ENCODE assay signal across 8 mouse cellular contexts in genomic region chr13:14063013-14063941, GRCm38 (mm10). TPM values are rescaled to one million over a fixed set of nuclear protein-coding genes. Genes with fewer than 3 reads are reported as not detected.
DNase-seq lines count a peak whose midpoint lies in the region; ATAC-seq lines count a peak whose summit lies in the region.

Arid4b (plus strand) TSS chr13:14063232.
Ggps1 (minus strand) TSS chr13:14063488.

- H3K36me3 ChIP-seq in heart, embryonic 13.5 days, result peaks cover 18% of the 10 kb centered on the region
- peaks cover 18% of the 10 kb centered on the region; the same call in 1 of the 2 replicates for H3K36me3 ChIP-seq in liver, embryonic 12.5 days
- H3K36me3 ChIP-seq in stomach, embryonic 15.5 days, result no peaks in the 10 kb centered on the region; the same call in 1 of the 2 replicates

- peak within 1 kb of the TSS; percentile 100 for H3K9ac ChIP-seq in heart, embryonic 13.5 days
- peak within 1 kb of the TSS; percentile 99 for H3K9ac ChIP-seq in liver, embryonic 12.5 days
- peak within 1 kb of the TSS; percentile 94 for H3K9ac ChIP-seq in stomach, embryonic 15.5 days

- DNase-seq in CD4-positive, CD25-positive, alpha-beta regulatory T cell, adult 2 months (ENCODE audit: low read depth, low spot score), result peak; percentile 99
- peak; percentile 98 for DNase-seq in fat pad, adult 2 months (ENCODE audit: extremely low read depth, low read depth, low spot score)
- peak; percentile 97 for DNase-seq in kidney, postnatal 10 days
- DNase-seq in natural killer cell, adult 2 months (ENCODE audit: low spot score in 2 of 2), result peak; percentile 98

- peak; percentile 95 for ATAC-seq in heart, embryonic 13.5 days (ENCODE audit: extremely low read depth, insufficient number of reproducible peaks, low FRiP score, low TSS enrichment)
- ATAC-seq in liver, embryonic 12.5 days, result peak; percentile 95
- ATAC-seq in stomach, embryonic 15.5 days (ENCODE audit: insufficient read depth, low FRiP score, low read depth), result peak; percentile 98

- H3K27ac ChIP-seq in brown adipose tissue, adult 24 weeks (replicated peaks; ENCODE audit: low read depth, low read length), result peak within 1 kb of the TSS; percentile 80
- H3K27ac ChIP-seq in heart, embryonic 13.5 days (replicated peaks), result peak within 1 kb of the TSS; percentile 98
- peak within 1 kb of the TSS; percentile 97 for H3K27ac ChIP-seq in liver, embryonic 12.5 days
- H3K27ac ChIP-seq in stomach, embryonic 15.5 days, result peak within 1 kb of the TSS; percentile 99

- H3K4me2 ChIP-seq in heart, embryonic 13.5 days, result peak within 1 kb of the TSS; percentile 89
- peak within 1 kb of the TSS; percentile 84 for H3K4me2 ChIP-seq in liver, embryonic 12.5 days
- H3K4me2 ChIP-seq in stomach, embryonic 15.5 days, result peak within 1 kb of the TSS; percentile 64

- H3K9me3 ChIP-seq in heart, embryonic 13.5 days, result no peaks in the 10 kb centered on the region
- no peaks in the 10 kb centered on the region for H3K9me3 ChIP-seq in liver, embryonic 12.5 days (replicated peaks)
- no peaks in the 10 kb centered on the region for H3K9me3 ChIP-seq in stomach, embryonic 15.5 days

- under 1% methylated on average over 63 of the region's 64 CpGs for WGBS in heart, embryonic 13.5 days
- WGBS in liver, embryonic 12.5 days (ENCODE audit: insufficient replicate concordance), result under 1% methylated on average over 63 of the region's 64 CpGs
- WGBS in stomach, embryonic 15.5 days, result under 1% methylated on average over 64 of the region's 64 CpGs

- H3K4me1 ChIP-seq in brown adipose tissue, adult 24 weeks (ENCODE audit: control insufficient read depth, insufficient read depth, insufficient read length, low read length), result no peaks in the 10 kb centered on the region
- peaks cover 45% of the 10 kb centered on the region for H3K4me1 ChIP-seq in heart, embryonic 13.5 days
- peaks cover 34% of the 10 kb centered on the region for H3K4me1 ChIP-seq in liver, embryonic 12.5 days
- H3K4me1 ChIP-seq in stomach, embryonic 15.5 days, result 0 out of 2 replicates have a peak, but pooled peaks cover 3% of the 10 kb centered on the region

- no peaks in the 10 kb centered on the region for H3K27me3 ChIP-seq in heart, embryonic 13.5 days (replicated peaks)
- H3K27me3 ChIP-seq in liver, embryonic 12.5 days (replicated peaks), result no peaks in the 10 kb centered on the region
- H3K27me3 ChIP-seq in stomach, embryonic 15.5 days (replicated peaks), result no peaks in the 10 kb centered on the region

- peak within 1 kb of the TSS; percentile 93 for H3K4me3 ChIP-seq in brown adipose tissue, adult 24 weeks (ENCODE audit: insufficient read depth, low read depth, low read length)
- H3K4me3 ChIP-seq in heart, embryonic 13.5 days, result peak within 1 kb of the TSS; percentile 99
- peak within 1 kb of the TSS; percentile 100 for H3K4me3 ChIP-seq in liver, embryonic 12.5 days
- H3K4me3 ChIP-seq in stomach, embryonic 15.5 days (replicated peaks), result peak within 1 kb of the TSS; percentile 99

RNA-seq across cellular contexts. Expression of gene Arid4b, which starts in this region (rescaled TPM):
- 9.4 and 9.7 TPM in 2 replicates for polyA plus RNA-seq in brown adipose tissue, adult 24 weeks (2012; ENCODE audit: insufficient read depth, insufficient read length, missing spikeins)
- 41.5 and 43.0 TPM in 2 replicates for polyA plus RNA-seq in heart, embryonic 13.5 days (2015; fragmentation: Nextera tagmentation; extraction: Ambion mirVana)
- polyA plus RNA-seq in liver, embryonic 12.5 days (2016; fragmentation: Nextera tagmentation; extraction: Ambion mirVana), result 23.5 and 25.1 TPM in 2 replicates
- 61.6 and 63.3 TPM in 2 replicates for polyA plus RNA-seq in stomach, embryonic 15.5 days (2015; fragmentation: Nextera tagmentation; extraction: Ambion mirVana)

RNA-seq across cellular contexts. Expression of gene Ggps1, which starts in this region (rescaled TPM):
- polyA plus RNA-seq in brown adipose tissue, adult 24 weeks (2012; ENCODE audit: insufficient read depth, insufficient read length, missing spikeins), result 28.9 and 45.6 TPM in 2 replicates
- polyA plus RNA-seq in heart, embryonic 13.5 days (2015; fragmentation: Nextera tagmentation; extraction: Ambion mirVana), result 40.9 and 41.0 TPM in 2 replicates
- 16.8 and 18.2 TPM in 2 replicates for polyA plus RNA-seq in liver, embryonic 12.5 days (2016; fragmentation: Nextera tagmentation; extraction: Ambion mirVana)
- 44.1 and 46.1 TPM in 2 replicates for polyA plus RNA-seq in stomach, embryonic 15.5 days (2015; fragmentation: Nextera tagmentation; extraction: Ambion mirVana)

Comparison
In these comparisons a context has a peak if more than half of its experiments do, and no peak if none do; other contexts are left out.
1. Peak in every context shown above with its lines: DNase-seq, ATAC-seq, H3K4me3 ChIP-seq and H3K27ac ChIP-seq.